Mouse (Mus musculus): ENCODE measurements around the gene Cfdp1. TPM values are rescaled to one million over a fixed set of nuclear protein-coding genes. Genes with fewer than 3 reads are reported as not detected.

Gene Cfdp1
- polyA plus RNA-seq, 1 experiment from 2014 or later, result 199 TPM

DNA sequence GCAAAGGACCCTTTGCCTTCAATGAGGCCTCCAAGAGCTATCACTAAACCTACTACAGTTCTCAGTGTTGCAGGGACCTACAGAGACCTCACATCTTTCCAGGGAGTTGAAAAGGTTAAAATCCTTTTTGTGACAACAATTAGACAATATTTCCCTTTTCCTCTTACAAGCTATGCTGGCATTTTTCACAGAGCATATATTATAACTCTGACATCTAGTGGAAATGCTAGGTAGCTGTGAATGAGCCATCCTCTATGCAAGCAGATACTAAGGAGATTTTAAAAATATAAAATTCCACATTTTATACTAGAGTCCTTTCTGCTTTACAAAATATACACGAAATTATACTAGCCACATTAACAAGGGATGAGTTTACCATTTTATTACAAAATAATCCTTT, 41.3 kb downstream of the Cfdp1 start:
- Histone ChIP-seq H3K36me3 (replicated peaks) (peaks cover 7% of the 10 kb centered on the region), H3K4me1 (0 out of 2 replicates have a peak, but pooled peaks cover 5% of the 10 kb centered on the region), H3K9me3 (no peaks in the 10 kb centered on the region), H3K4me3 (replicated peaks) (no peak overlapping the region), H3K9ac (no peak overlapping the region), H3K27me3 (no peaks in the 10 kb centered on the region), H3K27ac (no peak overlapping the region), H3K4me2 (no peak overlapping the region)
- 81% methylated on average over 1 of the region's 1 CpGs for WGBS
- ATAC-seq (ENCODE audit: low FRiP score), result no peak

DNA sequence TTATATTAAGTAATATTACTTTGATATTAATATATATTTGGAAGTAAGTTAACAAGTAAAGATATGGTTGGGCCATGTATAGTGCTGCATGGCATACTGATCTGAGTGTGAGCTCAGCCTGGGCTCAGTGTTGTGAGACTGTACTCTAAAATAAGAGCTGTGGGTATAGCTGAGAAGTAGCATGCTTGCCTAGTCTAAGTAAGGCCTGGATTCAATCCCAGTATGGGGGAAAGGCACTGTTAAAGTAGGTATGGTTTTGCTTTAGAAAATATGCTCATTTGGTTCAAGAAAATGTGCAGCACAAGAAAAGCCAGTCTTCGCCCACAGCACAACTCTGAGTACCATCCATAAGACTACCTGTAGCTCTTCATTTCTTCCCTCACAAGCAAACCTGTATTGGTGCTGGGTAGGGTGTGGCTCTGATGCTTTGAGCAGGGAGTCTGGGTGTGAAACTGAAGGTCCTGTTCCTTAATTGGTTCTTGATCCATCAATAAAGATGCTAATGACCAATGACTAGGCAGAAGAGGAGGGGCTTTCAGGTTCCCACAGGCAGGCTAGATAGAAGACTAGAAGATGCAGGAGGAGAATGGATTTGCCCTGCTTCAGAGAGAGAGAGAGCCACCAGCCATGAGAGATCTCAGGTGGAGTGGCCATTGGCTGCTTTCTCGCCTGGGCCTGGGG, 43.3 kb downstream of the Cfdp1 start:
- whole genome bisulfite sequencing, result 76% methylated on average over 2 of the region's 2 CpGs

DNA sequence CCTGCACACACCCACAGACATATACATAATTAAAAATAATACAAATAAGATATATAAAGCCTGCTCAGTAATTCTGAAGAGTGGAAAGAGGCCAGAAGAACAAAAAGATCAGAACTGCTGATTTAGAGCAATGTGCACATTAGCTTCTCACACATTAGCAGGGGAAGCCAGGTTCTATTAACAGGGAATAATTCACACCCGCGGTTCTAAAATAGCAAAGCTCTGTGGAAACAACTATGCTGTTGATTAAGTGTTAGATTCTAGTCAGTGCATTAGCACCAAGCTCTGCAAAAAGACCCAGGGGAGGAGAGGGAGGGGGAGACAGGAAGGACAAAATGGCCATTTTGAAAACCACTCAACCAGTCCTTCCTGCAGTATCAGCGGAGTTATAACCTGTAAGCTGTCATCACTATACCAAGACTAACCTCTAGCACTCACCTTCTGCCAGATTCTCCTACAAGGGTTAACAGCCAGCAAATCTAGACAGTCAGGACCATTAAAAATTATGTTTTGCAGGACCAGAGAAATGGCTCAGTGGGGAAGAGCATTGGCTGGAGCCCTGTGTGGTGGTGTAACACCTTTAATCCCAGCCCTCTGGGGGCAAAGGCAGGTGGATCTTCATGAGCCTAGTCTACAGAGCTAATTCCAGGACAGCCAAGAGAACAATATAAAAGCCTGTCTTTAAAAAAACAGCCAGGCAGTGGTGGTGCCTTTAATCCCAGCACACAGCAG, 45.0 kb downstream of the Cfdp1 start:
- Histone ChIP-seq H3K4me3 (replicated peaks) (no peak overlapping the region), H3K27ac (no peak overlapping the region), H3K36me3 (replicated peaks) (peaks cover 7% of the 10 kb centered on the region), H3K9ac (no peak overlapping the region), H3K4me2 (no peak overlapping the region), H3K9me3 (no peaks in the 10 kb centered on the region), H3K4me1 (0 out of 2 replicates have a peak, but pooled peaks cover 5% of the 10 kb centered on the region), H3K27me3 (no peaks in the 10 kb centered on the region)
- 87% methylated on average over 3 of the region's 3 CpGs for WGBS
- ATAC-seq (ENCODE audit: low FRiP score), result no peak

More for the DNA sequence above, 43.3 kb downstream of the Cfdp1 start:
- Histone ChIP-seq H3K36me3 (replicated peaks) (peaks cover 7% of the 10 kb centered on the region), H3K27me3 (no peaks in the 10 kb centered on the region), H3K27ac (no peak overlapping the region), H3K9ac (no peak overlapping the region), H3K4me2 (no peak overlapping the region), H3K9me3 (no peaks in the 10 kb centered on the region), H3K4me1 (0 out of 2 replicates have a peak, but pooled peaks cover 5% of the 10 kb centered on the region), H3K4me3 (replicated peaks) (no peak overlapping the region)
- no peak for ATAC-seq (ENCODE audit: low FRiP score)

DNA sequence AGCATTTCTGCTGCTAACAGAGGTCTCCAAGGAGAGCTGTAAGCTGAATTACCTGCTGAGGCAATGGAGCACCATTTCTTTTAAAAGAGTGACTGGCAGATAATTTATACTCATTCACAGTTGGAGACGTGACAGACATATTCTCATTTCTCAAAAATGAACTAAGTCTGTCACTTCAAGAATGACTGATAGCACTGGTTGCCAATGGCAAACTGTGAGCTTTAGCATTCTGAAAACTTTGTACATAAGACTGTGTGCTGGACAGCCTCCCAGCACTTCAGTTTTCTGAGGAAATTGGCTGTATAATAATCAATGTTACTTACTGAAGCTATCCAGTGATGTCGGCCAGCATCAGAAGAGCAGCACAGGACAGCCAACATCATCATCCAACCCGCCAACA, 46.1 kb downstream of the Cfdp1 start:
- H3K9ac ChIP-seq, result no peak overlapping the region
- 94% methylated on average over 3 of the region's 3 CpGs for WGBS
- peaks cover 3% of the 10 kb centered on the region; the same call in 1 of the 2 replicates for H3K36me3 ChIP-seq (replicated peaks)
- no peaks in the 10 kb centered on the region for H3K9me3 ChIP-seq
- H3K4me2 ChIP-seq, result no peak overlapping the region
- no peak for ATAC-seq (ENCODE audit: low FRiP score)
- no peak overlapping the region for H3K4me3 ChIP-seq (replicated peaks)
- H3K27me3 ChIP-seq, result no peaks in the 10 kb centered on the region
- H3K4me1 ChIP-seq, result 0 out of 2 replicates have a peak, but pooled peaks cover 5% of the 10 kb centered on the region
- no peak overlapping the region for H3K27ac ChIP-seq

DNA sequence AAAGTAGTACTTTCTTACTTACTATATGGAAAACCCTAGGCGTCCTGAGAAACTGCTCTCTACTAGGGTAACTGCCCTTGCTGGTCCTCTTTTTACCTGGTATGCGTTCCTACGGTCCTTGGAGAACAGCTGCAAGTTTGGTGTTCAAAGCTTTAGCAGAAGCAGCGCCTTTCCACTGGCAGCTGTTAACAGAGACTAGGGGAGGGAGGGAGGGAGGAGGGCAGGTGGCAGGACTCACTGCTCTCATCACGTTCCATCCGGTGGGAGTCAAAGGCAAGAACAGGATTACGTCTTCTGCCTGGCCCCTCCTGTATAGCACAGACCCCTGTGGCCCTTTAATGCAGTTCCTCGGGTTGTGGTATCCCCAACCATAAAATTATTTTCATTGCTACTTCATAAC, 50.7 kb downstream of the Cfdp1 start:
- Histone ChIP-seq H3K4me2 (no peak overlapping the region), H3K27me3 (no peaks in the 10 kb centered on the region), H3K36me3 (replicated peaks) (peaks cover 9% of the 10 kb centered on the region; the same call in 1 of the 2 replicates), H3K4me1 (0 out of 2 replicates have a peak, but pooled peaks cover 5% of the 10 kb centered on the region), H3K27ac (no peak overlapping the region), H3K9me3 (no peaks in the 10 kb centered on the region), H3K9ac (no peak overlapping the region), H3K4me3 (replicated peaks) (no peak overlapping the region)
- WGBS, result 77% methylated on average over 8 of the region's 8 CpGs
- no peak for ATAC-seq (ENCODE audit: low FRiP score)

DNA sequence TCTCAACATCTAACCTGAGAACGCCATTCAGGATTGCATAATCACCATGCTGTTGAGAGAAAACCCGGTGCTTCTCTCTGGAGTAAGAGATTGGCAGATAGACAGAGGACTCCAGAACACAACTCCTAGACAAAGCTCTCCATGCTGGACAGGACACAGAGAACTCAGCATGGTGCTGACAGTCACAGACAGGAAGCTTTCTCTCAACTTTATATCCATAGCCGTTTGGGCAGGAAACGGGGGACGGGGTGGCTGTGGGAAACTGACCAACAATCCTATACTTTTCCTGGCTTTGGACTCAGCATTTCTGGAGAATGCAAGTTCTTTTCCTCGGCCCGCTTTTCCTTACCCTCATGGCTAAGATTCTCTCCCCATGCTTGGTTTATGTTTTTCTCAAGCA, 51.8 kb downstream of the Cfdp1 start:
- H3K27me3 ChIP-seq, result no peaks in the 10 kb centered on the region
- H3K9ac ChIP-seq, result no peak overlapping the region
- H3K4me3 ChIP-seq (replicated peaks), result no peak overlapping the region
- H3K36me3 ChIP-seq (replicated peaks), result peaks cover 9% of the 10 kb centered on the region; the same call in 1 of the 2 replicates
- ATAC-seq (ENCODE audit: low FRiP score), result no peak
- H3K4me2 ChIP-seq, result no peak overlapping the region
- H3K9me3 ChIP-seq, result no peaks in the 10 kb centered on the region
- no peak overlapping the region for H3K27ac ChIP-seq
- 0 out of 2 replicates have a peak, but pooled peaks cover 5% of the 10 kb centered on the region for H3K4me1 ChIP-seq
- 87% methylated on average over 7 of the region's 7 CpGs for WGBS

DNA sequence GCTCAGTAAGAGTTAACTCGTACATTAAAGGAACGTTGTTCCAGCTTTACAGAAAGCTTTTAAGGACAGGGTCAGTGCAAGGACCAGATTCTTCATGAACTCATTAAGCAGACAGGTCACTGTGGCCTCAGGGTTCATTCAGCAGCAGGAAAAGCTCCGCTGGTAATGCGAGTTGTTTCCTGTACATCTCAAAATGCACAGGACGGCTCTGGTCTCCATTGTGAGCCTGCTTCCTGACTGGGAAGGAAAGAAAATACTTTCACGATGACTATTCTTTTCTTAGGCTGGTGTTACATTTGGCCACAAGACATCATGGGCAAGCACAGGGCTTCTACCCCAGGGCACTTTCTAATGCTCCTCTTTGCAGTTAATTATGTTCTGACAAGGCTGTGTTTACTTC, 52.6 kb downstream of the Cfdp1 start:
- no peak overlapping the region for H3K4me3 ChIP-seq (replicated peaks)
- 62% methylated on average over 6 of the region's 6 CpGs for WGBS
- H3K9me3 ChIP-seq, result no peaks in the 10 kb centered on the region
- ATAC-seq (ENCODE audit: low FRiP score), result no peak
- H3K36me3 ChIP-seq (replicated peaks), result peaks cover 11% of the 10 kb centered on the region; the same call in 1 of the 2 replicates
- H3K9ac ChIP-seq, result no peak overlapping the region
- no peak overlapping the region for H3K4me2 ChIP-seq
- H3K27ac ChIP-seq, result peak overlapping the region; percentile 2; the same call in 1 of the 2 replicates
- H3K27me3 ChIP-seq, result no peaks in the 10 kb centered on the region
- H3K4me1 ChIP-seq, result 0 out of 2 replicates have a peak, but pooled peaks cover 5% of the 10 kb centered on the region

DNA sequence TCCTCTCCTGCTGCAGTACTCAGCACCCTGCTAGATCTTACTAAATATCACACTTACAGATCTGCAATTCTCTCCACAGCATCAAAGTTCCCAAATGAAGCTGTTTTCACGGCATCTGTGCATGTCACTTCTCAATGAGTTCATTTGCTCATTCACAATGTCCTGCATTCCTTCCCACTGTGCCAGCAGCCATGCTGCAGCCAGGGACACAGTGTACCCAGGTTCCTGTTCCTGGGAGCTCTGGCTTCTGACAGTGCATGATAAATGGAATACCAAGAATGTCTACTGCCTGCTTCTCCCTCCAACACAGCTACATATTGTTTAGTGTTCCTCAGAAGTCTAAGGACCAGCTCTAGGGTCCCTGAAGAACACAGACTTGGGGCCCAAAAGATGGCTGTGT, 57.6 kb downstream of the Cfdp1 start:
- no peak for ATAC-seq (ENCODE audit: low FRiP score)

DNA sequence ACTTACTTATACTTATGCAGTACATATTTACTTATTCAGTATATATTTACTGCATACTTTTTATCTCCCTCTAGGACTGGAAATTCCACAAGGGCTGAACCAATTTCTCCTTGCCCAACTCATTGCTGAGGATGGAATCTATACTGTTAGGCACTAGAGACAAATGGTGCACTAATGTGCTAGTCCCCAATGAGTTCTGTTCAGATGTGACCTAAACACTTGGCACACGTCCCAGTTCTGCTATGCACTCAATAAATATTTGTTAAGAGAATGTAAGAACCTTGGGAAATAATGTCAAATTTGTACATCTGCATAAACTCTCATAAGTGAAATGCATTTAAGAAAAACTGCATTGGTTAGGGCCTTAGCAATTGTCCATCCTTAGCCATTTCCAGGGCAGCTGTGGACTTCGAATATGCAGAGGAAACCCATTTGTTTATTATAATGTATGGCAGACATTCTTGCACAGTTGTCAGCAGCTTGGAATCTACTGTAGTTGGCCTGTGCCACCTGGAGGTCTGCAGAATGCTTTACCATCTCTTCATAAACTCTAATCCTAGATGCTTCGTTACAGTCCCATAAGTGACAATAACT, 60.7 kb downstream of the Cfdp1 start:
- Histone ChIP-seq H3K4me3 (replicated peaks) (no peak overlapping the region), H3K9ac (no peak overlapping the region), H3K27me3 (no peaks in the 10 kb centered on the region), H3K4me1 (peaks cover 18% of the 10 kb centered on the region; the same call in 1 of the 2 replicates), H3K9me3 (no peaks in the 10 kb centered on the region), H3K36me3 (replicated peaks) (peaks cover 3% of the 10 kb centered on the region; the same call in 1 of the 2 replicates), H3K27ac (no peak overlapping the region), H3K4me2 (no peak overlapping the region)
- 91% methylated on average over 3 of the region's 3 CpGs for WGBS
- ATAC-seq (ENCODE audit: low FRiP score), result no peak

More for the DNA sequence above, 57.6 kb downstream of the Cfdp1 start:
- Histone ChIP-seq H3K27me3 (no peaks in the 10 kb centered on the region), H3K9ac (no peak overlapping the region), H3K9me3 (no peaks in the 10 kb centered on the region), H3K36me3 (replicated peaks) (0 out of 2 replicates have a peak, but pooled peaks cover 6% of the 10 kb centered on the region), H3K4me3 (replicated peaks) (no peak overlapping the region), H3K4me1 (0 out of 2 replicates have a peak, but pooled peaks cover 3% of the 10 kb centered on the region), H3K27ac (no peak overlapping the region), H3K4me2 (no peak overlapping the region)
- WGBS, result 78% methylated on average over 1 of the region's 1 CpGs

DNA sequence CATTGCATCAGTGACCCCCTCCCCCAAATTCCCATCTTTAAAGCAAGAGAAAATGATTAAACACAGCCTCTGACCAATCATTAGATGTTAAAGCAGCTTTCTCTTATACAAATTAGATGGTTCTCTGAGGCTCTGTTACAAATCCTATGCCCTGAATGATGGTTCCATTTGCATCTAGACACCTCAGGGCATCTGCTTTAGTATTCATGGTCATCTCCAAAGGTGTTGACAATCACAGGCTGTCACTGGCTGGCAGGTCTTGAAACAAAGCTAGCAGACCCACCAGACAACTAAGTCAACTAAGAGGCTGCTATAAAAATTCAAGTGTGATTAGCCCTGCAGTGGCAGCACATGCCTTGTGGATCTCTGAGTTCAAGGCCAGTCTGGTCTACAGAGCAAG, 64.5 kb downstream of the Cfdp1 start:
- no peak overlapping the region for H3K4me3 ChIP-seq (replicated peaks)
- no peaks in the 10 kb centered on the region for H3K27me3 ChIP-seq
- H3K4me2 ChIP-seq, result no peak overlapping the region
- peaks cover 37% of the 10 kb centered on the region for H3K4me1 ChIP-seq
- no peak overlapping the region for H3K9ac ChIP-seq
- no peaks in the 10 kb centered on the region; the same call in 1 of the 2 replicates for H3K36me3 ChIP-seq (replicated peaks)
- no peak for ATAC-seq (ENCODE audit: low FRiP score)
- H3K9me3 ChIP-seq, result no peaks in the 10 kb centered on the region
- no peak overlapping the region for H3K27ac ChIP-seq

DNA sequence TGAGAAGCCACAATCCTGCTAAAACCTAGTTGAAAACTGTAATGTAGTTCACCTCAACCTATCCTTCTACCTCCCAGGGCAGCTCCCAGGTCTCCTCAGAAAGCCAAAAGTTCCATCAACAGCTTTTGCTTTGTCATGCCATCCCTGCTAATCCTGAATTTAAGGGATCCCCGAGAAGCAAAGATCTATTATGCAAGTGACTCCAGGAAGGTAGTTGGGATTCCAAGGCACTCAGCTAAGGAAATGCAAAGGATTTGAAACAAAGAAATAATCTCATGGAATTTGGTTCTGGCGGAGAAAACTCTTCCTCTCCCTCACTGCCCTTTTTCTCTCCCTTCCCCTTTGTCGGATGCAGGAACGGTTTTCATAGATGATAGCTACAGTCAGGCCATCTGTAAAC, 64.9 kb downstream of the Cfdp1 start:
- Histone ChIP-seq H3K9ac (no peak overlapping the region), H3K27me3 (no peaks in the 10 kb centered on the region), H3K4me3 (replicated peaks) (no peak overlapping the region), H3K4me1 (peaks cover 37% of the 10 kb centered on the region), H3K36me3 (replicated peaks) (no peaks in the 10 kb centered on the region; the same call in 1 of the 2 replicates), H3K4me2 (no peak overlapping the region), H3K27ac (peak overlapping the region; percentile 46; the same call in 1 of the 2 replicates), H3K9me3 (no peaks in the 10 kb centered on the region)
- ATAC-seq (ENCODE audit: low FRiP score), result no peak
- 13% methylated on average over 4 of the region's 4 CpGs for WGBS

DNA sequence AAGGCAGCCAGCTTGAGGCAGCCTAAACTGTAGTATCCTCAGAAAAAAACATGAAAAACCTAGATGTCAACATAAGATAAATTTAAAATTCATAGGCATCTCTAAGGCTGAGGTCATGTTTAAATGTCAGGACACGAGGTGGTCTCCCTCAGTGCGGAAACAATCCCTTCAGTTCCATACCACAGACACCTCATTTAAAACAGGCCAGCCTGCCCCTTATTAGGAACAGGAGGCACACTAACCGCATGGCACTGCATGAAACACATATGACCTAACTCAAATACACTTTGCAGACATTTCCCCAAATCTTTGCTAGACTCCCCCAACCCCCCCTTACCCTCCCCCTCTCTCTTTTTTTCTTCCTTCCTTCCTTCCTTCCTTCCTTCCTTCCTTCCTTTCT, 65.6 kb downstream of the Cfdp1 start:
- ATAC-seq (ENCODE audit: low FRiP score), result no peak
- H3K9ac ChIP-seq, result no peak overlapping the region
- H3K4me2 ChIP-seq, result no peak overlapping the region
- H3K4me3 ChIP-seq (replicated peaks), result no peak overlapping the region
- peaks cover 38% of the 10 kb centered on the region for H3K4me1 ChIP-seq
- H3K27me3 ChIP-seq, result no peaks in the 10 kb centered on the region
- no peak overlapping the region for H3K27ac ChIP-seq
- 54% methylated on average over 3 of the region's 3 CpGs for WGBS
- H3K9me3 ChIP-seq, result no peaks in the 10 kb centered on the region
- no peaks in the 10 kb centered on the region; the same call in 1 of the 2 replicates for H3K36me3 ChIP-seq (replicated peaks)

Data from forebrain, embryonic 12.5 days (tissue).